Mouse (Mus musculus): ENCODE data around the gene Vdr.
A peak's percentile ranks its signal among the peaks of the same experiment; 100 is the strongest.

Gene Vdr

DNA sequence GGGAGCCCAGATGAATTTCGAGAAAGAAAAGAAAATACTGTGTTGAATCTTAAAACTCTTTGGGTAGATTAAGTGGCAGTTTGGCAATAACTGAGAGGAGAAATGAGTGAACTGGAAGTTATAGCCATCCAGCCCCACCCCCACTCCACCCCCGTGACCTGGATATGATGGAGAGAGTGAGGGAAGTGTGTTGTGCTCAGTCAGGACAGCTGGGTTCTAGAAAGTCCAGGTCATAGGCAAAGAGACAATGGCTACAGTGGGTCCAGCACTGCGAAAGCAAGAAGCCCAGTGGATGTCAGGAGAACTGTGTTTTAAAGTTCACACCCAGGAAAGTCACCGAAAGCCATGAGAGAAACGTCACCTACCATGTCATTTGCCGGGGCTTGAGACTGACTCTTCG lies 8.8 kb upstream of the Vdr start:
- no peak for DNase-seq

- DNase-seq, result no peak
Observed at GRCm38 (mm10) chr15:97917994-97918393, 7.6 kb upstream of the Vdr start.

- DNase-seq, result no peak
Observed at GRCm38 (mm10) chr15:97914331-97914747, 3.9 kb upstream of the Vdr start.

GRCm38 (mm10) chr15:97907801-97908751 lies 2.4 kb downstream of the Vdr start:
- DNase-seq, result peak; percentile 22

GRCm38 (mm10) chr15:97907202-97907601 lies 3.2 kb downstream of the Vdr start:
- DNase-seq, result no peak

DNA sequence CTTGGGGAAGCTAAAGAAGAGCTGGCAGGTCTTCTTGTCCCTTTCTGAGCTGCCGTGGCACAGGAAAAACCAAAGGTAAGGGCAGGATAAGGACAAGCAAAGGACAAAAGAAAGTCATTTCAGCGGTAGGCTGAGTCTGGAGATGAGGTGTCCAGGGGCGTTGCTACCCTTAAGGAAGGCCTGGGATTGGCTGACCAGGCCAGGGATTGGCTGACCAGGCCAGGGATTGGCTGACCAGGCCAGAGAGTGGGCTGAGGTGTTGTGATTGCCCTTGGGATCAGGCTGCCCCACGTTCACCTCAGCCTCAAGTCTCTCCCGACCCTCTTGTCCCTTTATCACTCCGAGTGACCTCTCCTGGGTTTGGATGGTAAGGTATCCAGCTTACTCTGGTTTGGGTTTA lies 5.1 kb downstream of the Vdr start:
- DNase-seq, result no peak

DNA sequence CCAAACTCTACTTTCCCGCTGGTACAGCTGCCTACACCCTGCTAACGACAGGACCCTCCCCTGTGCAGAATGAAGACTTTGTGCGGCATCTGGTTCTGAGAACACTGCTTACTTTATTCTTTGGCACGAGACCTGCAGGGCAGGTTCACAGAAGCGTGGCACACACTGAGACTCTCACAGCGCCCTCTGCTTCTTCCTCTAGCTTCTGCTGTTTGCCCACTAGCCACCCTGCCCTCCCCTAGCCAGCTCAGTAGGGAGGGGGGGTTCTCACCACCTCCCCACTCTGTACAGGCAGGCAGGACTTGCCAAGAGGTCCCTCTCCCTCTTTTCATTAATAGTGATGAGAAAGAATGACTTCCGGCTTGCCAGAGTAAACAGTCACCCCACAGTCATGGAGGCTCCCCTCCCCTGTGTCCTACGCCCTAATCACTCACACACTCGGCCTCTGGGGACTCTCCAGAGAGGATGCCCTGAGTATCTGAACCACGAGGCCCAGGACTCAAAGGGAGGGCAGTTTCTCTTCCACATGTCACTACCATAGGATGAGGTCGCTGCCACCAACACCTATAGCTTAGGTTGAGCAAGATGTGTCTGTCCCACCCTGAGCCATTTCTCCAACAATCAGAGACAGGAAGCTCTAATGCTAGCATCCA lies 6.0 kb downstream of the Vdr start:
- DNase-seq, result no peak

- DNase-seq, result no peak
Observed at GRCm38 (mm10) chr15:97903261-97904009, 7.0 kb downstream of the Vdr start.

GRCm38 (mm10) chr15:97900991-97901390 lies 9.4 kb downstream of the Vdr start:
- no peak for DNase-seq

- DNase-seq, result no peak
Observed at GRCm38 (mm10) chr15:97900336-97900912, 10.0 kb downstream of the Vdr start.

DNA sequence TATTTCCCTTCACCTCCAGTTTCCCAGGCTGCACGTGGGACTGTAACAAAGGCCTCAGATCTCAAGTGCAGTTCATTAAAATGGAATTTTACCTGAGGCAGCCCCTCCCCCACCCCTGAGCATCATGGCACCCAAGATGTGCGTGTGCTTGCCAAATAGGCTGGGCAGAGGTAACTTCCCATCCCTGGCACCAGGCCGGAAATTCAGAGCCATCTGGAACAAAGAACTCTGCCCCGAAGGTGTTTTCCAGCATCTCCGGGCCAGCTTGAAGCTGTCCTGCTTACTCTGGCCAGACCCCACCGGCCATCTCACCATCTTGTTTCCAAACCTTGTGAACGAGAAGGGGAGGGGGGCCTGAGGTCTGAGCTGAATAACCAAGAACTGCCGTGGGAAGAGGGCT lies 10.7 kb downstream of the Vdr start:
- no peak for DNase-seq

GRCm38 (mm10) chr15:97898791-97899190 lies 11.6 kb downstream of the Vdr start:
- no peak for DNase-seq

DNA sequence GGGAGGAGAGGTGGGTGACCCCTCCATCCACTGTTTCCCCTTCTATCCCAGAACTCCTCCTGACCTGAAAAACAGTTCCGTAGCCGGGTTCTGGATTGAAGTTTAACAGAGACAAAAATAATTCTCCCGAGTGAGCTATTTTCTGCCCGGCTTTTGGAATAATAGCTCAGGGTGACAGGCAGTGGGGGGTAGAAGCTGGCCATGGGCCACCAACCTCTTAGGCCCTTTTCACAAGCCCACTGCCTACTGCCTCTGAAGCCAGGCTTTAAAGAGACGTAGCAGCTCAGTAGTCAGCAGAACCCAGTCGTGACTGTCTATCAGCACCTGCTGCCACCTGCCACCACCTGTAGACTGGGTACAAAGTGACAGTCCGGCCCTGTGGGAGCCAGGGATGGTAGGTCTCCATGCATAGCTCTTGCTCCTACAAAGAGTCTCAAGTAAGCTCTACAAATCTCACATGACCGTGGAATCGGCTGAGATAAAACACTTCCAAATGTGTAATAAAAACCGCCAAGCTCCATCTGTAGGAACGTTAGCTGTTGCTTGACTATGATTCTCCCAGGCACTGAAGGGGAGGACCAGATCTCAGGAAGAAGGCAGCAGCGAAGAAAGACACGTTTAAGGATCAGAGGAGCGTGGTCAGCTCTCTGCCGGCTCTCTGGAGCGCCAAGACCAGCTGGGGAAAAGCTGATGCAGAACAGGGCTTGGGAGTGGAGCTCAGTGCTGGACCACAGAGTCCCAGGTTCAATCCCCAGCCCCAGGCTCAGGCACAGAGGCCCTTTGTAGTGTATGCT lies 13.4 kb downstream of the Vdr start:
- DNase-seq, result no peak

DNA sequence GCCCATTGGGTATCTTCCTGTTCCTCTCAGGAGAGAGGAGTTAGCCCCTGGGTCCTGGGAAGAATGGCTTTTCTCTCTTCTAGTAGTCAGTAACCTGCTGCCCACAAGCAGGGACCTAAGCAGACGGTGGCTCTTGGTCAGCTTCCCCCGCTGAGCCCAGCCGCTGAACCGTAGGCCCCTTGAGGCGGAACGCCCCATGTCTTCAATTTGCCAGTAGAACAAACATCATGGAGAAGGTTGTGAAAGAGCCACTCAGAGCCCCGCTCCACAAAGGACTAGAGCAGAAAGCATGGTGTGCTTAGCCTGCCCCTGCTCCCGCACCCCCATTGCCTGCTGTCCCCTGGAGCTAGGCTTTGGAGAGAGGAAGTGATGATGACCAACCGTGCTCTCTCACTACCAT lies 14.1 kb downstream of the Vdr start:
- DNase-seq, result no peak

DNA sequence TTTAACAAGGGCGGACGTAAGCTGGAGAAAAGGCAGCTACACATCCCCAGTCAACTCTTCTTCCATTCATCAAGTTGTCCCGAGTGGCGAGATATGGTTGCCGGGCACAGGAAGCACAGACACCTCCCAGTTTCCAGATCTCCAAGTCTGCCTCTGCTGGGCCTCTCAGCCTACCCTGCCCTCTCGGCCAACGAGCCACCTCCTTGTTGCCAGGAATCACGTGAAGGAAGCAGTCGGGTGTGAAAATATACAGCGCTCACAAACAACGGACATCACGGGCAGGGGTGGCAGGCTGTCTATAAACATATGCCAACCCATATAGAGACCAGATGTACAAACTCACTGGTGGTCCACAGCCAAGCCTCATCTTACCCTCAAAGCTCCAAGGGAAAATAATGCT lies 14.6 kb downstream of the Vdr start:
- no peak for DNase-seq

- DNase-seq, result no peak
Observed at GRCm38 (mm10) chr15:97892506-97892905, 17.9 kb downstream of the Vdr start.

DNA sequence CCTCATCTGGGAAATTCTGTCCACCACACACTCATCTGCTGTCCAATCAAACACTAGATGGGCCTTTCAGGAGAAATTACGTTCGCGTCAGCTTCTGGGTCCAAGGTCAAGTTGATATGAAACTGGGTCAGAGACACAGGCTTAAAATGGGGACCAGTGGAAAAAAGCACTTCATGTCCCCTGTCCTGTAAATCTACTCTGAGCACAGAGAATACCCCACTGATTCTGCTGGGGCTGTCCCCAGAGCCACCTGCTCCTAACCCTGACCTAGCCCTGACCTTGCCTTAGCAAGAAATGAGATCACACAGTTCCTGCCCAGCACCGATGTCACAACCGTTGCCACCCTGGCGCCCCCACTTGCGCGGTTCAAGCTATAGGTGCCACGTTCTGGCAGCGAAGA lies 20.0 kb downstream of the Vdr start:
- no peak for DNase-seq

DNA sequence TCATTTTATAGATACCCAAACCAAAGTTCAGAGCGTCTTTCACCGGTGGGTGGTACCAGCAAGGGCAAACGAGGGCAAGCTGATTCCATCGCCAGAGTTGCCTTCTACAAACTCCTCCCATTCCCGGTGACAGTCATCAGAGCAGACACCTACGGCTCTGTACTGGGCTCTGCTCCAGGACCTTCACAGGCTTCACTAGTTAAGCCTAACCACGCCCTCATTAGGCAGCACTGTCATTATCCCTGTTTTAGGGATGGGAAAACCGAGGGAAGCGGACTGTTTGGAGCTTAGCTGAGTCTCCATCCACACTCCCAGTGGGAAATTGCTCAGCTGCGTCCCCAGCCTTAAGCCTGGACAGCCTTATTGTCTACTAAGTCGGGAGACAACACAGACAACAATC lies 20.4 kb downstream of the Vdr start:
- no peak for DNase-seq

DNA sequence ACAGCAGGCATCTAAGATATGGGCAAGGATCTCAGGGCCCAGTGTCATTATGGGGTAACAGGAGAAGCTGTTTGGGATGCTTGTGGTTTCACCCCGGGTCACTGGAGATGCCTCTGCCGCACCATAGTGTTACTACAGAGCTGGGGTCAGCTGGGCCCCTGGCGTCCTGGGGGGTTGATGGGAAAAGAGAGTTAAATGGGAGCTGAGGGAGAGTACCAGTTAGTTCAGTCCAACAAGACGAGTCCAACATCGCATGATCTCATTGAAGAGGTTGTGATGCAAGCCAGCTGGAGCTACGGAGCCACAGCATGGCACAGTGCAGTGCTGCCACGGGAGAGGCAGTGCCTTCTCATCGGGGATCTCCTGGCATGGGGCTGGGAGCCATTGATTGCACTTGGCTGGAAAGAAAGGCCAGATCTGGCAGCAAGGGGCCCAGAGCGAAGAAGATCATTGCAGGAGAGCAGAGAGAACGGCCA lies 22.9 kb downstream of the Vdr start:
- DNase-seq, result no peak

DNA sequence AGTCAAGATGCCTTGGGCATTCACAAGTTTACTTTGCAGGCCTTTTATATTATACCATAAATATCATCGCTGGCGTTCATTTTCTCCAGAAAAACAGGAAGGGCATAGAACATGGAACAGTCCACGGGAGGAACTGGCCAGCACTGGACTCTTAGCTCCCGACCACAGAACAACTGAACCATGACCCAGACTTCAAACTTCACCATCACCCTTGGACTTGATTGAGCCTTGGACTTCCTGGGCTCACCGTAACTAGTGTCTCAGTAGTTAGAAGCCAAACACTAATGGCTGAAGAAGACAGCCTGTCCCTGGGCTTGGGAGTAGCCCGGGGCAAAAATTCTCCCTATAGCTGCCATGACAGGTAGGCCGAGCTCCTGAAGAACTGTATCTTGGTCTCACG lies 29.0 kb downstream of the Vdr start:
- no peak for DNase-seq

DNA sequence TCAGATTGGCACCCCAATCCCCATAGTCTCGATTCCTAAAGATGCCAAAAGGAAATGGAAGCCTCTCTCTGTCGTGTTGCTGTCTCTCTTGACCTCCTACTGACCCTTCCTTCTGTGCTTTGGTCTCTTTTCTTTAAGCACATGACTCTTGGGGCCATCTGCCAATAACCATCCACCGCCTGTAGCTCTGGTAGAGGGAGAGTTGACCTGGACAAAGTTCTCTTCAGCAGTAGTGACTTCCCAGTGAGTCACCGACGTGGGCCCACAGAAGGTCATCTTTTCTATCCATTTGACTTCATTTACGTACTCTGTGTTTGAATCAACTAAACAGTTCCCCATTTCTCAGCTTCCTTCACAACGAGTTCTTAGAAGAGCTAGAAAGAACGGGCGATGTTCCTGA lies 30.0 kb downstream of the Vdr start:
- no peak for DNase-seq

- DNase-seq, result no peak
Observed at GRCm38 (mm10) chr15:97878696-97879328, 31.6 kb downstream of the Vdr start.

All from right cerebral cortex, postnatal 4 days (tissue).